Mouse (Mus musculus) megakaryocyte, embryonic 14.5 days (primary cell): ENCODE results near the gene Depdc1b. TPM values are rescaled to one million over a fixed set of nuclear protein-coding genes. Genes with fewer than 3 reads are reported as not detected.

ENCODE experiments used
- H3K27me3 ChIP-seq: replicated peaks from 2 replicates; pipeline ENCODE3; 2012; ENCODE audit warnings: inconsistent platforms
- H3K36me3 ChIP-seq: replicated peaks from 2 replicates; pipeline ENCODE3; 2012; ENCODE audit warnings: low read length, inconsistent platforms, mixed read lengths
- H3K4me1 ChIP-seq: 2 replicates; pipeline ENCODE4 v1.6.1; 2012; ENCODE audit warnings: inconsistent platforms
- H3K4me3 ChIP-seq: replicated peaks from 2 replicates; pipeline ENCODE3; 2012; ENCODE audit warnings: moderate library complexity, mild to moderate bottlenecking, inconsistent platforms
- H3K9me3 ChIP-seq: 2 replicates; pipeline ENCODE4 v1.6.1; 2012; ENCODE audit warnings: inconsistent platforms
- FLI1 ChIP-seq: IDR thresholded peaks from 2 replicates; pipeline ENCODE4 v1.6.1; 2012; ENCODE audit warnings: low read length, inconsistent platforms, mixed read lengths
- GATA1 ChIP-seq: IDR thresholded peaks from 3 replicates; pipeline ENCODE4 v1.6.1; 2012; ENCODE audit warnings: mixed read lengths, low read length, inconsistent platforms, borderline replicate concordance
- polyA plus RNA-seq: library from polyadenylated mRNA; stranded (reverse); fragments of >175 nt; gene quantifications from 2 replicates; pipeline ENCODE4 v1.2.3, GENCODE M21; 2012; ENCODE audit warnings: low replicate concordance; ENCODE audit not compliant: insufficient read depth

The Depdc1b gene
- polyA plus RNA-seq, 1 experiment, result 4.7 TPM

GRCm38 (mm10) chr13:108284312-108284711 lies 31.8 kb upstream of the Depdc1b start:
- TF ChIP-seq GATA1 (no peak), FLI1 (no peak)
- Histone ChIP-seq H3K9me3 (no peaks in the 10 kb centered on the region), H3K27me3 (no peaks in the 10 kb centered on the region), H3K4me3 (no peak overlapping the region), H3K36me3 (peaks cover 62% of the 10 kb centered on the region), H3K4me1 (peaks cover 26% of the 10 kb centered on the region)

GRCm38 (mm10) chr13:108287953-108288352 lies 28.2 kb upstream of the Depdc1b start:
- TF ChIP-seq GATA1, result no peak
- no peak for TF ChIP-seq FLI1
- Histone ChIP-seq H3K9me3 (no peaks in the 10 kb centered on the region), H3K4me1 (peaks cover 52% of the 10 kb centered on the region), H3K27me3 (no peaks in the 10 kb centered on the region), H3K36me3 (peaks cover 30% of the 10 kb centered on the region), H3K4me3 (peak overlapping the region; percentile 59)

GRCm38 (mm10) chr13:108289436-108289835 lies 26.7 kb upstream of the Depdc1b start:
- TF ChIP-seq GATA1 (no peak), FLI1 (no peak)
- no peaks in the 10 kb centered on the region for H3K27me3 ChIP-seq
- H3K36me3 ChIP-seq, result peaks cover 15% of the 10 kb centered on the region
- H3K9me3 ChIP-seq, result no peaks in the 10 kb centered on the region
- peaks cover 60% of the 10 kb centered on the region for H3K4me1 ChIP-seq
- H3K4me3 ChIP-seq, result peak overlapping the region; percentile 74

GRCm38 (mm10) chr13:108290314-108290713 lies 25.8 kb upstream of the Depdc1b start:
- H3K4me3 ChIP-seq, result no peak overlapping the region
- TF ChIP-seq FLI1, result no peak
- TF ChIP-seq GATA1, result no peak

GRCm38 (mm10) chr13:108297350-108298093 lies 18.6 kb upstream of the Depdc1b start:
- no peaks in the 10 kb centered on the region for H3K9me3 ChIP-seq
- peak overlapping the region; percentile 88 for H3K4me3 ChIP-seq
- H3K27me3 ChIP-seq, result no peaks in the 10 kb centered on the region
- no peak for TF ChIP-seq GATA1
- TF ChIP-seq FLI1, result no peak
- H3K4me1 ChIP-seq, result peaks cover 91% of the 10 kb centered on the region
- H3K36me3 ChIP-seq, result peaks cover 2% of the 10 kb centered on the region

More at GRCm38 (mm10) chr13:108290314-108290713, 25.8 kb upstream of the Depdc1b start:
- no peaks in the 10 kb centered on the region for H3K9me3 ChIP-seq
- peaks cover 12% of the 10 kb centered on the region for H3K36me3 ChIP-seq
- H3K4me1 ChIP-seq, result peaks cover 69% of the 10 kb centered on the region
- no peaks in the 10 kb centered on the region for H3K27me3 ChIP-seq

- TF ChIP-seq GATA1 (no peak), FLI1 (no peak)
- Histone ChIP-seq H3K4me3 (peak overlapping the region; percentile 88), H3K36me3 (peaks cover 2% of the 10 kb centered on the region), H3K27me3 (no peaks in the 10 kb centered on the region), H3K9me3 (no peaks in the 10 kb centered on the region), H3K4me1 (peaks cover 91% of the 10 kb centered on the region)
Observed at GRCm38 (mm10) chr13:108298241-108298640, 17.9 kb upstream of the Depdc1b start.

- no peaks in the 10 kb centered on the region for H3K27me3 ChIP-seq
- peak overlapping the region; percentile 73 for H3K4me3 ChIP-seq
- H3K36me3 ChIP-seq, result no peaks in the 10 kb centered on the region
- H3K4me1 ChIP-seq, result peaks cover 98% of the 10 kb centered on the region
- TF ChIP-seq GATA1 (no peak), FLI1 (no peak)
- no peaks in the 10 kb centered on the region for H3K9me3 ChIP-seq
Observed at GRCm38 (mm10) chr13:108300346-108300950, 15.7 kb upstream of the Depdc1b start.

- Histone ChIP-seq H3K4me3 (no peak overlapping the region), H3K36me3 (no peaks in the 10 kb centered on the region), H3K9me3 (no peaks in the 10 kb centered on the region), H3K4me1 (peaks cover 99% of the 10 kb centered on the region), H3K27me3 (no peaks in the 10 kb centered on the region)
- TF ChIP-seq FLI1, result no peak
- no peak for TF ChIP-seq GATA1
Observed at GRCm38 (mm10) chr13:108301411-108301810, 14.7 kb upstream of the Depdc1b start.

GRCm38 (mm10) chr13:108302957-108303675 lies 13.0 kb upstream of the Depdc1b start:
- TF ChIP-seq GATA1, result no peak
- TF ChIP-seq FLI1, result no peak
- H3K36me3 ChIP-seq, result no peaks in the 10 kb centered on the region
- no peaks in the 10 kb centered on the region for H3K27me3 ChIP-seq
- H3K9me3 ChIP-seq, result no peaks in the 10 kb centered on the region
- no peak overlapping the region for H3K4me3 ChIP-seq
- H3K4me1 ChIP-seq, result peaks cover 83% of the 10 kb centered on the region
